Mouse (Mus musculus) C2C12 (cell line): Measurements from ENCODE around the gene Uckl1. TPM values are rescaled to one million over a fixed set of nuclear protein-coding genes. Genes with fewer than 3 reads are reported as not detected.

Experiments
- H3K27me3 ChIP-seq: one replicate; pipeline ENCODE4 v1.6.1; 2011; ENCODE audit not compliant: control insufficient read depth, insufficient read depth, insufficient read length
- H3K36me3 ChIP-seq: one replicate; pipeline ENCODE4 v1.6.1; 2011; ENCODE audit not compliant: control insufficient read depth, insufficient read depth
- H3K4me3 ChIP-seq: one replicate; pipeline ENCODE4 v1.5.1; 2011; ENCODE audit warnings: mild to moderate bottlenecking, control low read depth; ENCODE audit not compliant: poor library complexity, insufficient read depth, severe bottlenecking
- H3K79me2 ChIP-seq: one replicate; pipeline ENCODE4 v1.6.1; 2011; ENCODE audit not compliant: control insufficient read depth, insufficient read depth
- H3K79me3 ChIP-seq: one replicate; pipeline ENCODE4 v1.6.1; 2011; ENCODE audit warnings: low read depth, control low read depth
- H3ac ChIP-seq: one replicate; pipeline ENCODE3; 2011; ENCODE audit warnings: low read depth; ENCODE audit not compliant: control insufficient read depth, insufficient read length
- CEBPB ChIP-seq: IDR thresholded peaks from one replicate; pipeline ENCODE4 v1.6.1; 2011; ENCODE audit warnings: low read depth, mild to moderate bottlenecking, control low read depth, moderate library complexity
- CTCF ChIP-seq: IDR thresholded peaks from one replicate; pipeline ENCODE4 v1.5.1; 2011; ENCODE audit not compliant: control insufficient read depth, insufficient read depth, insufficient read length
- FOSL1 ChIP-seq: IDR thresholded peaks from one replicate; pipeline ENCODE4 v1.8.0; 2011; ENCODE audit warnings: mild to moderate bottlenecking, low read length; ENCODE audit not compliant: poor library complexity, insufficient read depth, severe bottlenecking
- MAX ChIP-seq: IDR thresholded peaks from one replicate; pipeline ENCODE4 v1.6.1; 2011; ENCODE audit warnings: mild to moderate bottlenecking, control low read depth
- MYOD1 ChIP-seq: IDR thresholded peaks from one replicate; pipeline ENCODE4 v1.6.1; 2011; ENCODE audit warnings: low read depth; ENCODE audit not compliant: control insufficient read depth, insufficient read length
- MYOG ChIP-seq: IDR thresholded peaks from one replicate; pipeline ENCODE4 v1.6.1; 2011; ENCODE audit not compliant: control insufficient read depth, insufficient read length; ENCODE audit errors: extremely low read depth
- USF1 ChIP-seq: IDR thresholded peaks from one replicate; pipeline ENCODE4 v1.6.1; 2011; ENCODE audit warnings: low read depth, mild to moderate bottlenecking, control low read depth, moderate library complexity
- polyA plus RNA-seq: library from polyadenylated mRNA; unstranded; fragments of >200 nt; fragmentation: generic; extraction: Trizol; gene quantifications from one replicate; pipeline ENCODE4 v1.2.1, GENCODE M21; 2012; ENCODE audit warnings: missing spikeins

The Uckl1 gene
- polyA plus RNA-seq, 1 experiment: 20.6 TPM

DNA sequence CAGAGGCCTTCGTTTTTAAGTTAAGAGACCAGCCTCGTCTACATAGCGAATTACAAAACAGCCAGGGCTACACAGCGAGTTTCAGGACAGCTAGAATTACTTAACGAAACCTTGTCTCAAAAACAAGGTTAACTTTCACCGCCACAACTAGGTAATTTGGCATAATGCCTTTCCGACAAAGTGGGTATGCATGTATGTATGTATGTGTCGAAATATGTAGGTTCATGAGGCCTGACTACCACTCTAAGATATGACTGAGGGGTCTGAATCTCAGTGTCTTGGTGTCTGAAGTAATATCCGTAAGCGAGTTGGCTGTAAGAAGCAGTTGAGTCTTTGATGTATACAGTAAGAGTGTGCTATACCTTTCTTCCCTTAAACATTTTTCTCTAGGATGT is 17.1 kb upstream of the Uckl1 start:
- TF ChIP-seq CTCF (no peak), CEBPB (no peak), FOSL1 (no peak), MYOG (no peak), MAX (no peak), MYOD1 (no peak), USF1 (no peak)
- Histone ChIP-seq H3K79me2 (peaks cover 49% of the 10 kb centered on the region), H3K36me3 (no peaks in the 10 kb centered on the region), H3ac (peak overlapping the region; percentile 21), H3K4me3 (peak overlapping the region; percentile 99), H3K27me3 (no peaks in the 10 kb centered on the region), H3K79me3 (peaks cover 35% of the 10 kb centered on the region)

DNA sequence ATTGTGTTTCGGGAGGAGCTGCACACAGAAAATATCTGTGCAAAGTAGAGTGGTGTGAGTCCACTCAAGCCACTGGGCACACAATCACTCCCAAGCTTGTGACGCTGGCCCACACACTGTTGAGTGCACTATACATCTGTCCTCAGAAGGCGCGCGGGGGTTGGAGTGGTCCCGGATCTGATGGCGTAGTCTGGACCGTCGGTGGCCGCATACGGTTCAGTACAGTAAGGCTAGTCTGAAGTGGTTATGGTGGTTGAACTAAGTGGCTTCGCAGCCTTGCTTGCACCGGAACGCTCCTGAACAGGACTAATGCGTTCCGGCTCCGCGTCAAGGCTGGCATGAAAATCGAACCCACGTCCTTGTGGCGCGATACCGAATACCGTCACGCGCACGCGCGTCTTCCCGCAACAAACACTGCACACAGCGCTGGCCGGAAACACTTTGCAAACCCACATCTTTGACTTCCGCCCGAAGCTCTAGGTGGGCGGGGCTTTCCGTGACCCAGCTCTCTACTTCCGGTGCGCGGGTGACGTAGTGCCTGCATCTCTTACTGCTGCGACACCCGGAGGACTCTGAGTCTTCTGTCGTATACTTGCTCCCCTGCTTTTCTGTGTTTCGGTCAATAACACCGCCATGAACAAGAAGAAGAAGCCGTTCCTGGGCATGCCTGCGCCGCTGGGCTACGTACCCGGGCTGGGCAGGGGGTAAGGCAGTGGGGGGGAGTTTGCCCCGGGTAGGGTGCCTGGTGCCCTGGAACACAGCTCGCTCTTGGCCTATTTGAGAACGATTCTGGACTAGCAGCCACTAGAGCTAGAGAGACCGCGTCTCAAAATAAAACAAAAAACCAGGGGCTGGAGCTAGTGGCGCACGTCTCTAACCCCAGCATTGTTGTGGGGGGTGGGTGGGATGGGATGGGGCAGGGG is 16.4 kb upstream of the Uckl1 start:
- Histone ChIP-seq H3ac (peak overlapping the region; percentile 87), H3K79me2 (peaks cover 46% of the 10 kb centered on the region), H3K79me3 (peaks cover 32% of the 10 kb centered on the region), H3K27me3 (no peaks in the 10 kb centered on the region), H3K36me3 (no peaks in the 10 kb centered on the region), H3K4me3 (peak overlapping the region; percentile 99)
- TF ChIP-seq MAX: peak; percentile 28
- no peak for TF ChIP-seq MYOG

DNA sequence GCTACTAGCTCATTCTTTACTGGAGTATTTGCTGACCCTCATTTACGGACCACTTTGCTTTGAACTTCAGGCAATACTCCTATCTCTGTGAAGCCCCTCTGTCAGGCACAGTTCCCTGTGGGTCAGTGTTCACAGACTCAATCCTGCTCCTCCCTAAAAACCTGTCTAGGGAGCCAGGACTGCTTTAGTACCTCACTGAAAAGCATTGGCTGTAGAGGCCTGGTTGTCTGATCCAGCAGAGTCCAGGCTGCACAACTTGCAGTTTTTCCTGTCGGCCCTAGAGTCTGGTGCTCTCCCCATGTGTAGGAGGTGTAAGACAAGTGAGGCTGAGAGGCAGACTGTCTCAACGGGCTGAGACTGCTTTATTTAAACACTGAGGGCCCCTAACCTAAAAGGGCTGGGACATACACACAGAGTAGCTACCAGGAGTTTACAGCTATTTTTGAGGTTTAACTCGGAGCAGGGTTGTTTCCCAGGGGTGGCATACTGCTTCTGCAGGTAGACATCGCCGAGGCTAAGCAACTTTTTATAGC is 15.6 kb upstream of the Uckl1 start:
- Histone ChIP-seq H3K36me3 (no peaks in the 10 kb centered on the region), H3ac (peak overlapping the region; percentile 80), H3K27me3 (no peaks in the 10 kb centered on the region), H3K79me3 (peaks cover 32% of the 10 kb centered on the region), H3K79me2 (peaks cover 40% of the 10 kb centered on the region), H3K4me3 (peak overlapping the region; percentile 99)
- TF ChIP-seq USF1 (no peak), MYOD1 (no peak), FOSL1 (no peak)

DNA sequence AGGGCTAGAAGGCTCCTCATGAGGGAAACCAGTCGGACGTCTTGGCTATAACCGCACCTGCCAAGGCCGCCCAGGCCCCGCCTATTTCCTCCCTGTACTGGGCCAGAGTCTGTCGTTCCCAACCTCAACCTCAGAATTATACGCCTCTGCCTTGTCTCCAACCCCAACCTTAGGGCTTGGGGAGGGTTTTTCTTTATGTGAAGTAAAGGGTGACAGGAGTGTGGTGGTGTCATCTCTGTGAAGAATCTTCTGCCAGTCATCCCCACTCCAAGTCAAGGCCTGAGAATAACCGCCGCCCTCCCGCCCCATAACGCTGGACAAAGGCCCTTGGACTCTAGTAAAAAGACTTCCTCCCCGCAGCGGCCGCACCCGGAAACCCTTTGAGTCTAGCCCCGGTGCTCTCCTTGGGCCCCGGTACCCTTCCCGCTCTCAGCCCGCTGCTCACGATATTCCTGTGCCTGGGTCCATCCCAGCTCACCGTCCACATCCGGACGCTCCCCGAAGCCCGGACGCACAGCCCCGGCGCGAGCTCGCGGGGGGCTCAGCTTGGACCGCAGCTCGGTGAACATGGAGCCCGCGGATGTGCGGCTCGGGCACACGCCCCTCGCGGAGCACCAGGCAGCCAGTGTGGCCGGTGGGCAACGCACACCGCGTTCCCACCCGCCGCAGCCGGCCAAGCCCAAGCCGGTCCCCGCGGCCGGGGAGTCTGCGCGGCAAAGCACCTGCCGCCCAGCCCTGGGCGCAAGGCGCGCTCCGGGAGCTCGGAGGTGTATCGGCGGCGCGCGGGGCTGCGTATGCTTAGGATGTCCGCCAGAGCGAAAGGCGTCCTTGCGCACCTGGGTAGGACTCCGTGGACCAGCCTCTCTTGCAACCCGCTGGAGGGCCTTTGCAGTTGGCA is 14.0 kb upstream of the Uckl1 start, which contains the start of gene Samd10:
Gene Samd10, minus strand, starts transcription at position 759 of the 898 bp plus-strand sequence.
- H3K27me3 ChIP-seq: no peaks in the 10 kb centered on the region
- peak within 1 kb of the TSS; percentile 49 for H3ac ChIP-seq
- TF ChIP-seq MYOD1: no peak
- no peak for TF ChIP-seq USF1
- no peak for TF ChIP-seq CEBPB
- no peak for TF ChIP-seq CTCF
- no peak for TF ChIP-seq MYOG
- no peak for TF ChIP-seq MAX
- no peak for TF ChIP-seq FOSL1
- no peaks in the 10 kb centered on the region for H3K36me3 ChIP-seq
- peaks cover 27% of the 10 kb centered on the region for H3K79me2 ChIP-seq
- no peak within 1 kb of the TSS for H3K4me3 ChIP-seq
- peaks cover 24% of the 10 kb centered on the region for H3K79me3 ChIP-seq

DNA sequence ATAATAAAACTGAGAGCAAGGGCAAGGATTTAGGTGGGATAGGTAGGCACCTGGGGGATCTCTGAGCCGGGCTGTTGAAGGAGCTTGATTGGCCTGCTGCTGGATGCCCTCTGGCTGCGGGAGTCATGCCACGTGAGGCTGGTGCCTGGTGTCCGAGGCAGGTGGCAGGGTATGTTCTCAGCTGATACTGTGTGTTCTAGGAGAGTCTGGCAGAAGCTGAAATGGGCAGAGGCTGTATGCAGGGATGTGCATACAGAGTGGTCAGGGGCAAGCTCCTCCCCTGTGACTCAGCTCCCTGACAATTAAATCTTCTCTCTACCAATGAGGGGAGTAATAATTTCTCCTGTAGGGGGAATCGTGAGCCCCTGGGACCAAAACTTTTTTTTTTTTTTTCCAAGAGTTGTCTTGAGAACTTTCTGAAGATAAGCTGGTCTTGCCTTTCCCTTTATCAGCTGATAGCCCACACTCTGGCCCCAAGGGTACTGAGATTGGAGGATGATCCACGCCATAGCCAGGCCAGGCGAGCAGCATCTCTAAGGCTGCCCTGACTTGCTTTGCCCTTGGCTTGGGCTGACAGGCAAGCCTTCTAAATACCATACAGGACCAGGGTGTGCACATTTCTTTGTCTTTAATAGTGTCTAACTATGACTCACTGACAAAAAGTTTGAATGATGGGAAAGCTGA is 12.8 kb upstream of the Uckl1 start:
- H3K36me3 ChIP-seq: no peaks in the 10 kb centered on the region
- no peak for TF ChIP-seq MYOD1
- no peak for TF ChIP-seq FOSL1
- no peak for TF ChIP-seq USF1
- no peak for TF ChIP-seq CEBPB
- TF ChIP-seq MYOG: no peak
- TF ChIP-seq MAX: no peak
- TF ChIP-seq CTCF: no peak

More for the DNA sequence above, 12.8 kb upstream of the Uckl1 start:
- Histone ChIP-seq H3K79me2 (peaks cover 15% of the 10 kb centered on the region), H3K4me3 (no peak overlapping the region), H3ac (no peak overlapping the region), H3K27me3 (no peaks in the 10 kb centered on the region), H3K79me3 (peaks cover 14% of the 10 kb centered on the region)
